Mouse (Mus musculus) 3134 (cell line): Measurements from ENCODE around the gene Ech1.
A peak's percentile ranks its signal among the peaks of the same experiment; 100 is the strongest.

Experiments
- DNase-seq: peaks from one replicate; pipeline ENCODE4 v3.0.0-alpha.2; 2011; ENCODE audit warnings: low spot score; ENCODE audit not compliant: insufficient read length; ENCODE audit errors: extremely low read depth

Gene Ech1

GRCm38 (mm10) chr7:28802846-28803588 lies 22.0 kb upstream of the Ech1 start:
- DNase-seq: no peak

DNA sequence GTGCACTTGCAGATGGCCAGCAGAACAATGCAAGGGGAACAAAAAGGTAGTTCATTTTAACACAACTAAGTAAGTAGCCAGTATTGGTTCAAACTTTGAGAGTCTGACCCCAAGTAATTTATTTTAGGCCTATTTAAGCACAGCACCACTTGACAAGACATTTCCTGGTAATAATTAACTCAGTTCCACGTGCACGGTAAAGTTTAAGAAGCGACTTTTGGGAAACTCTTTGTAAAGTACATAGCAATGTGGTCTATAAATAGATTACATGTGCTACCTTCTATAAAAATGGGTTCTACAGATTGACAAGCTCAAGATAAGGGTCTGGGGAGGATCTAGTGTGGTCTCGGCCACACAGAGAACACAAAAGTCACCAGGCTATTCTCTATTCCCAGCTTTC lies 21.3 kb upstream of the Ech1 start:
- no peak for DNase-seq

GRCm38 (mm10) chr7:28806869-28807268 lies 18.1 kb upstream of the Ech1 start:
- no peak for DNase-seq

- DNase-seq: no peak
Measured at GRCm38 (mm10) chr7:28807641-28808220, 17.3 kb upstream of the Ech1 start.

GRCm38 (mm10) chr7:28808221-28808941 lies 16.6 kb upstream of the Ech1 start, which contains the start of gene Hnrnpl:
Gene Hnrnpl (plus strand): TSS chr7:28808541.
- DNase-seq: no peak

DNA sequence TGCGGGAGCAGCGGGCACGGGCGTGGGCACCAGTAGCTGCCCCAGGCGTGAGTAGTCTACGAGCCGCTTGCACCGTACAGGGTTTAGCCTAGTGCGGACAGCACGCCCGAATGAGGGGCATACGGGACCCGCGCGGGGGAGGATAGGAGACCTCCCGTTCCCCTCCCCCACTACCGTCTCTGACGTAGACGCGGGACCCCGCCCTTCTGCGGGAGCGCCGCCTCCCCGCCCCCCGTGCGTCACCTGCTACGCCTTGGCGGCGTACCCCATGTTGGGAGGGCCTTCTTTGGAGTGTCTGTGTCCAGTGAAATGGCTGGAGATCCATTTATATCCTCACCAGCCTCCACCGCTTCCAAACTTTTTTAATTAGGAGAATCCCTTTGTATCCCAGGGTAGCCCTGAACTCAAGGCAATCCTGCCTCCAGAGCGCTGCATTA lies 16.0 kb upstream of the Ech1 start:
- peak; percentile 87 for DNase-seq

DNA sequence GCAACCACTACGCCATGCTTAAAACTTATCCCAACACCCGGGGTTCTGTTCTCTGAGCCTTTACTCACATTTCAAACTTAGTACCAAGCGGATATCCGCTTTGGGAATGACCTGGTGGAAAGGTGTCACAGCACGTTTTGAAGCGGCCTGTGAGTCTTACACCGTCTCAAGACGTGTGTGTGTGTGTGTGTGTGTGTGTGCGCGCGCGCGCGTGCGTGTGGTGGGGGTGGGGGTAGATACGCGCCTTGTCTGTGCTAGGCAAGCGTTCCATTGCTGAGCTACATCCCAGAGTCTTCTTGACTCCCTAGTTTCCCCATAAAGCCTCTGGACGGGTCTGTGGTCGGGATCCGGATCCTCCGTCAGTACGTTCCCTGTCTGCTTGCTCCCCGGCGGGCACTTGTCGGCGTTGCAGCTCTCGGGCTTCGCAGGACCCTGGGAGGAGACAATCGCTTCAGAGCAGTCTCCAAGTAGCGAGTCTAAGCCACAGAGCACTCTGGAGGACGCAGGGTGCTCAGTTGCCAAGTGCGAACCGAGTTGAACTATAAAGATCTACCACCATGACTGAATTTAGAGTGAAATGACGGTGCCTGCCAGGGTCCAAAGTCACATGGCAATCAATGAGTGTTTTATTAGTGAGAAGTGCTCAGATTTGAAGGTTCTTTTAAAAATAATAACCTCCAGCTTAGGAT lies 15.5 kb upstream of the Ech1 start:
- DNase-seq: peak; percentile 83

GRCm38 (mm10) chr7:28810107-28811066 lies 14.6 kb upstream of the Ech1 start:
- DNase-seq: peak; percentile 96

- DNase-seq: peak; percentile 92
Measured at GRCm38 (mm10) chr7:28811228-28811627, 13.8 kb upstream of the Ech1 start.

GRCm38 (mm10) chr7:28811640-28812275 lies 13.3 kb upstream of the Ech1 start:
- DNase-seq: no peak

DNA sequence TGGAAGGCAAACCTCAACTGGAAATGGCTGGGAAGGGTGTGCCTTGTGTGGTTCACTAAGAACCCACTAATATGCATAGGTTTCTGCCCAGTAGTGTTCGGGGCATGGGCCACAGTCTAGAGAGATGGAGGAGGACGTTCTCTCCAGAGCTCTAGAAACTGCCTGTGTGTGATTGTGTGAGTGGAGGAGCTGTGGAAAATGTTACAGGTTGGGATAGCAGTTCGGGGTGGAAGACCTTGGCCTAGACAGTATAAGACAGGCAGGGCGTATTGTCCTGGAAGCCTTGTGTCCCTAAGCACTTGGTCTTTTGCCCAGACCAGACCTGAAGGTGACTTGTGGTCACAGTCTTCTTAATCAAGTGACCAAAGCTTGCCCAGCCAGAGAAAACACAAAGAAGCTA lies 12.6 kb upstream of the Ech1 start:
- no peak for DNase-seq

DNA sequence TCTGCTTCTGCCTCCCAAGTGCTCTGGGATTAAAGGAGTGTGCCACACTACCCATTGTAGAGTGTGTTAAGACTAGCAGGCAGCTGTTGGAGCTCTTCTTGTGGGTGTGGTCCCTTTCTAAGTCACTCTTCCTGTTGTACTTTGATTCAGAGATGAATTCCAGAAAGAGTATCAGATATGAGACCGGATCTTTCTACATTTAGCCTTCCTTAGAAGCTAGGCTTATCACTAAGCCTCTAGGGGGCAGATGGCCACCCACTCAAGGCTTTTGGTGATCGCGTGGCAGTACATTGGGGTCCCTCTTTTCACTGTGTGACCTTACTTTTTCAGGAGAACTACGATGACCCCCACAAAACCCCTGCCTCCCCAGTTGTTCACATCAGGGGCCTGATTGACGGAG lies 12.1 kb upstream of the Ech1 start:
- no peak for DNase-seq

- DNase-seq: no peak
Measured at GRCm38 (mm10) chr7:28814306-28815034, 10.5 kb upstream of the Ech1 start.

- DNase-seq: no peak
Measured at GRCm38 (mm10) chr7:28815230-28815629, 9.8 kb upstream of the Ech1 start.

GRCm38 (mm10) chr7:28816201-28816600 lies 8.8 kb upstream of the Ech1 start:
- no peak for DNase-seq

DNA sequence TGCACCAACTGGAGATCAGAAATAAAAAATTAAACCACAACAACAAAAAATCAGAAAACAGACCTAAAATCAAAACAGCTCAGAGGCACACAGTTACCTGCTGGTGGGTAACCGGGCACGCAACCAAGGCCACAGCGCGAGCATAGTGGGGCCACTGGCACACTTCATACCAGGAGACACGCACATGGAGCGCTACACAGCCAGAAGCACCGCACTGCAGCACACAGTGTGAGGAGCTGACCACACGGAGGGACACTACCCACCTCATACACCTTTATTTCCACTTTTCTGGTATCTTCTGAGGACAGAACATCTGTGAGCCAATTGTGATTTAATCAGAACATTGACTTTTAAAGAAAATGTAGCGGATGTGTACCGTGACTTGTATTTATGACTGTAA lies 8.1 kb upstream of the Ech1 start:
- DNase-seq: no peak

DNA sequence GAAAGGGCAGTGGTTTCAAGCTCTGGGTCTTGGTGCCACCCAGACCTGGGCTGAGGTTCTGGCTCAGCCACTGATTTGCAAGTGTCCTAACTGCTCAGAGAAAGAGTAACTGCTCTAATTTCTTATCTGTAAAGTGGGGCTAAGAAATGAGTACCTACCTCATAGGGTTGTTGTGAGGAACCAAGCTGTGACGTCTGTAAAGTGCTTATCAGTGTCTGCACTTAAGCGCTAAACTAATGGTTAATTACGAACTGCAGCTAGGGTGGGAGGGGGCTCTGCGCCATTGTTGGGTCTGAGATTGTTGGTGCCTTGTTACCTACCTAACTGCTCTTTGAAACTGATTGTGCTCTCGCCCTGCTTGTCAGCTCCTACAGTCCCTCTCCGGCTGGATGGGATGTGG lies 7.5 kb upstream of the Ech1 start:
- DNase-seq: no peak

GRCm38 (mm10) chr7:28817957-28818356 lies 7.1 kb upstream of the Ech1 start:
- DNase-seq: no peak

DNA sequence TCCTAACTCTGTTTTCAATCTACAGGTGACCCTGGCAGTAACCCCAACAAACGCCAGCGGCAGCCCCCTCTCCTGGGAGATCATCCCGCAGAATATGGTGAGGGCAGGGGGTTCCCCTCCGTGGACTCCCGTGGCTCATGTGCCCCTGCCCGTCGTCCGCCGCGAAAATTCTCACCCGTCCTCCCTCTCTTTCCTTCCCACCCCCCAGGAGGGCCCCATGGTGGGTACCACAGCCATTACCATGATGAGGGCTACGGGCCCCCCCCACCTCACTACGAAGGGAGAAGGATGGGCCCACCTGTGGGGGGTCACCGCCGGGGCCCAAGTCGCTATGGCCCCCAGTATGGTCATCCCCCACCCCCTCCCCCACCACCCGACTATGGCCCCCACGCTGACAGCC lies 6.6 kb upstream of the Ech1 start:
- DNase-seq: no peak
